Mouse (Mus musculus): ENCODE measurements around the gene Tcirg1. TPM values are rescaled to one million over a fixed set of nuclear protein-coding genes. Genes with fewer than 3 reads are reported as not detected.

Tcirg1 gene
- 48.5 and 61.6 TPM in 2 replicates for polyA plus RNA-seq (2012; rRNA removed)

DNA sequence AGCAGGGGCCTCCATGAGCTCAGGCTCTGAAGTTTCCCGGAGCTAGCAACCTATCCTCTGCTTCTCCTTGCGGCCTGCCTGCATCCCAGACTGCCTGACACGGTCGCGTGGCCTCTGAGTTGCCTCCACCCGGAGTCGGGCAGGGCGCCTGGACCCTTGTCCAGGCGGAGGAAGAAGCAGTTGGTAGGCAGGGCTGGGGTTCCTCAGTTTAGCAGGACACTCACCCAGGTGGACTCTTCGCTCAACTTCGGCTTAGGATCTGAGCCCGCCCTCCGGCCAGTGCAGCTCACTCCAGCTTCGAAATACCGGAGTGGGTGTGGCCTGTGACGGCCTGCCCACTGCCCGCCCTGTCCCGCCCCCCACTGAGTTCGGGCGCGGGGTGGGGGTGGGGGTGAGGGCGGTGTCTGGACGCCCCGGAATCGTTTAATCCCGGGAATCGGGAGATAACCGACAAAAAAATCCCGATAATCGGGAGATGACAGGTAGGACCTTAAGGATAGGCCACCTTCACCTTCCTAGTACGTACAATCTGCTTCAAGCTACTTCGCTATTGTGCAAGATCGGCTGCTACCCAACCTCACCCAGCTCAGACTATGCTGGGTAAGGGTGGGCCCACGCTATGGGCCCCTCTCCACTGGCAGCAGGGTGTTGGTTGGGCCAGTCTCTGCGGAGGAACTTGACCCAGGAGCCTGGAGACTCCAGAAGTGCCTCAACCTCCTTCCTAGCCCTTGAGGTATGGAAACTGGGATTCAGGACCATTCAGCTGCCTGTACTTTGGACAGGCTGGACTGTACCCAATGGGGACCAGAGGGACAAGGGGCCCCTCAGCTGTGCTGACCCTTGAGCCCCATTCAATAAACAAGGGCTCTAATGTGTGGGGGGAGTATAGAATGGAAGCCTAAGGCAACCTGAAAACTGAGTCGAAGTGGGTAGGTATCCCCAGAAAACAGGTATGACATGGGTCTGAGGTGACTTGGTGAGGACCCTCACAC, at the start of gene Tcirg1:
TSS of gene Tcirg1 (minus strand) at position 339 of the 992 bp plus-strand sequence.

GRCm38 (mm10) chr19:3935032-3935895, 28.3 kb upstream of the Tcirg1 start, which contains the start of gene Unc93b1:
TSS of gene Unc93b1 (plus strand) at chr19:3935186.

GRCm38 (mm10) chr19:3929211-3929941, 22.4 kb upstream of the Tcirg1 start, which contains the start of gene Aldh3b1:
TSS of gene Aldh3b1 (minus strand) at chr19:3929808.

DNA sequence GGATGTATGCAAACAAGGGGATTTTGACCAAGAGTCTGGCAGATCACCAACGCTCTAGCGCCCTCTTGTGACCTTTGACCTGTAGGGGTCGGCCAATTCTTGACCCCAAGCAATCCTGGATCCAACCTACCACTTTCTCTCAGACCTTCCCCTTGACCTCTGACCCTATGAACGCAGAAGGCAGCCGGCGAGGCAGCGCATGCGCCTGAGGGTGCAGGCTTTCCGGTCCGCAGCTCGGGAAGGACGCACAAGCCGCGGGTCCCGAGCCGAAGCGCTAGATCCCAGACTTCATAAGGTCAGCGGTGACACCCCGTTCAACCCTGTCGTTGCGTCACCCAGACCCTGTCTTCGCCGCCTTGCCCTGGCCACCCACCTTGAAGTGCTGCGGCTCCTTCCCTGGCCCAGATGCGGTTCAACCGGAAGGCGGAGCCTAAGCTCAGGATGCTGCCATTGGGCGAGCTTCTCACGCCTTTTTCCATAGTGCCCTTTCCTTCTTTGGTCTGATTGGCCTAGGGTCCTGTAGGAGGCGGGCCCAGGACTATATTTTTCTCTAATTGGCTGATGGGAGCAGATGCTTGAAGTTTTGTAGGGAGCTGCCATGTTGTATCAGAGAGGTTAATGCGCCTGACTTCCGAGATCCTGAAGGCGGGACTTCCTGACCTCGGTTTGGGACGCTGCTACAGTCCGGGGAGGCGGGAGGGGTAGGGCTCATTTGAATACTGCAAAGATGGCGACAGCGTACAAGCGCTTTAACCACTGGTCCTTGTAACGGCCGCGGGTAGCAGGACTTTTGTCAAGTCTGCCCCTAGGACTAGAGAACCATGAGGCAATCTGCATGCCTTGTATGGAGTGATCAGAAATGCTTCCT, 5.6 kb upstream of the Tcirg1 start, which contains the start of gene Ndufs8:
TSS of gene Ndufs8 (minus strand) at position 438 of the 868 bp plus-strand sequence.

DNA sequence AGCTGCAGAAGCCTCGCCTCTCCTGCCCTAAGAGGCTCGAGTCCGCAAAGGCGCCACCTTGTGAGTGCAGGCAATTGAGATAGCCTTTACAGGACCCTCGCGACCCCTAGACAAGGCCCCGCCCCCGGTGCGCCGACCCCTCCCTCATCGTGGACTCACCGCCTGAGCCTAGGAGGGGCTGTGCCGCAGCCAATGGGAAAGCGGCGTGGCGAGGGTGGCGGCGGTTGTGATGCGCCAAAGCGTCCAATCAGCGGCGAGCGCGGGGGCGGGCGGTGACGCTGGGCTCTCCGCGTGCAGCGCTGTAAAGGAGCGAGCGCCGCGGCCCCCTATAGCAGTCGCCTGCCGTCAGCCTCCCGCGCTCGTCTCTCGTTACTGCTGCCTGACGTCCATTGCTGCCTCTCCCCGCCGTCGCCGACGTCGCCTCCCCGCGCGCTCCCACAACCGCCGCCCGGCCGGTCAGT, 55.4 kb downstream of the Tcirg1 start, which contains the start of gene Chka:
TSS of gene Chka (plus strand) at position 272 of the 461 bp plus-strand sequence.

Other genes starting within 250 kb of the Tcirg1 start
- gene Lrp5, start 220.6 kb downstream of the Tcirg1 start, polyA plus RNA-seq (2012; rRNA removed), result 8.6 and 12.9 TPM in 2 replicates
- 41.1 and 48.9 TPM in 2 replicates for gene 1810055G02Rik, start 198.8 kb downstream of the Tcirg1 start, polyA plus RNA-seq (2012; rRNA removed)
- gene Kmt5b, start 139.7 kb downstream of the Tcirg1 start, polyA plus RNA-seq (2012; rRNA removed), result 50.3 and 52.3 TPM in 2 replicates
- 83.3 and 86.1 TPM in 2 replicates for gene Chka, start 55.4 kb downstream of the Tcirg1 start, polyA plus RNA-seq (2012; rRNA removed)
- gene Ndufs8, start 5.6 kb upstream of the Tcirg1 start, polyA plus RNA-seq (2012; rRNA removed), result 173 and 186 TPM in 2 replicates
- 1.7 and 1.8 TPM in 2 replicates for gene Aldh3b1, start 22.7 kb upstream of the Tcirg1 start, polyA plus RNA-seq (2012; rRNA removed)
- gene Unc93b1, start 28.1 kb upstream of the Tcirg1 start, polyA plus RNA-seq (2012; rRNA removed), result 14.5 and 15.1 TPM in 2 replicates
- 0.05 TPM in 1 of 2 replicates, not detected in the other for gene Aldh3b3, start 51.5 kb upstream of the Tcirg1 start, polyA plus RNA-seq (2012; rRNA removed)
- 0.32 and 1.8 TPM in 2 replicates for gene Aldh3b2, start 65.2 kb upstream of the Tcirg1 start, polyA plus RNA-seq (2012; rRNA removed)
- 2.3 and 3.3 TPM in 2 replicates for gene Acy3, start 79.4 kb upstream of the Tcirg1 start, polyA plus RNA-seq (2012; rRNA removed)
- gene Tbx10, start 85.6 kb upstream of the Tcirg1 start, polyA plus RNA-seq (2012; rRNA removed), result 0.05 and 0.21 TPM in 2 replicates
- gene Nudt8, start 93.4 kb upstream of the Tcirg1 start, polyA plus RNA-seq (2012; rRNA removed), result 14.7 and 17.5 TPM in 2 replicates
- 9.0 and 9.6 TPM in 2 replicates for gene Gm49405, start 93.5 kb upstream of the Tcirg1 start, polyA plus RNA-seq (2012; rRNA removed)
- gene Doc2g, start 96.2 kb upstream of the Tcirg1 start, polyA plus RNA-seq (2012; rRNA removed), result 23.9 and 25.6 TPM in 2 replicates
- 172 and 187 TPM in 2 replicates for gene Ndufv1, start 105.7 kb upstream of the Tcirg1 start, polyA plus RNA-seq (2012; rRNA removed)
- 226 and 263 TPM in 2 replicates for gene Gstp1, start 130.9 kb upstream of the Tcirg1 start, polyA plus RNA-seq (2012; rRNA removed)
- 1.2 and 5.2 TPM in 2 replicates for gene Gstp2, start 138.9 kb upstream of the Tcirg1 start, polyA plus RNA-seq (2012; rRNA removed)
- 0.38 TPM in 1 of 2 replicates, not detected in the other for gene Gstp3, start 152.4 kb upstream of the Tcirg1 start, polyA plus RNA-seq (2012; rRNA removed)
- not detected in 2 replicates for gene Cabp2, start 174.4 kb upstream of the Tcirg1 start, polyA plus RNA-seq (2012; rRNA removed)
- 51.1 and 56.1 TPM in 2 replicates for gene Cdk2ap2, start 190.0 kb upstream of the Tcirg1 start, polyA plus RNA-seq (2012; rRNA removed)
- 112 and 116 TPM in 2 replicates for gene Pitpnm1, start 192.9 kb upstream of the Tcirg1 start, polyA plus RNA-seq (2012; rRNA removed)
- gene Aip, start 218.7 kb upstream of the Tcirg1 start, polyA plus RNA-seq (2012; rRNA removed), result 122 and 129 TPM in 2 replicates
- 0.05 and 0.06 TPM in 2 replicates for gene Gpr152, start 232.7 kb upstream of the Tcirg1 start, polyA plus RNA-seq (2012; rRNA removed)
- 0.03 and 0.05 TPM in 2 replicates for gene Cabp4, start 236.9 kb upstream of the Tcirg1 start, polyA plus RNA-seq (2012; rRNA removed)
- gene Coro1b, start 241.5 kb upstream of the Tcirg1 start, polyA plus RNA-seq (2012; rRNA removed), result 245 and 266 TPM in 2 replicates
- gene Ptprcap, start 246.5 kb upstream of the Tcirg1 start, polyA plus RNA-seq (2012; rRNA removed), result 1.6 and 2.9 TPM in 2 replicates